Mouse (Mus musculus): Measurements from ENCODE around the gene Trex1. TPM values are rescaled to one million over a fixed set of nuclear protein-coding genes. Genes with fewer than 3 reads are reported as not detected.

The Trex1 gene
- polyA plus RNA-seq, 1 experiment from 2014 or later: 14.5 TPM

Other genes starting within 250 kb of the Trex1 start
- gene Celsr3, start 233.4 kb downstream of the Trex1 start, polyA plus RNA-seq (2015; fragmentation: Nextera tagmentation; extraction: Ambion mirVana): 17.7 and 18.0 TPM in 2 replicates
- gene Slc26a6, start 206.5 kb downstream of the Trex1 start, polyA plus RNA-seq (2015; fragmentation: Nextera tagmentation; extraction: Ambion mirVana): 11.3 and 12.5 TPM in 2 replicates
- 0.46 TPM in 1 of 2 replicates, not detected in the other for gene Tmem89, start 145.1 kb downstream of the Trex1 start, polyA plus RNA-seq (2015; fragmentation: Nextera tagmentation; extraction: Ambion mirVana)
- 366 and 383 TPM in 2 replicates for gene Uqcrc1, start 123.1 kb downstream of the Trex1 start, polyA plus RNA-seq (2015; fragmentation: Nextera tagmentation; extraction: Ambion mirVana)
- gene Col7a1, start 106.1 kb downstream of the Trex1 start, polyA plus RNA-seq (2015; fragmentation: Nextera tagmentation; extraction: Ambion mirVana): 1.7 and 1.8 TPM in 2 replicates
- not detected in 2 replicates for gene Ucn2, start 73.7 kb downstream of the Trex1 start, polyA plus RNA-seq (2015; fragmentation: Nextera tagmentation; extraction: Ambion mirVana)
- 24.4 and 30.6 TPM in 2 replicates for gene Pfkfb4, start 68.0 kb downstream of the Trex1 start, polyA plus RNA-seq (2015; fragmentation: Nextera tagmentation; extraction: Ambion mirVana)
- 43.7 and 44.3 TPM in 2 replicates for gene Shisa5, start 21.2 kb downstream of the Trex1 start, polyA plus RNA-seq (2015; fragmentation: Nextera tagmentation; extraction: Ambion mirVana)
- 31.0 and 31.7 TPM in 2 replicates for gene Atrip, start 14.4 kb upstream of the Trex1 start, polyA plus RNA-seq (2015; fragmentation: Nextera tagmentation; extraction: Ambion mirVana)
- gene Ccdc51, start 22.8 kb upstream of the Trex1 start, polyA plus RNA-seq (2015; fragmentation: Nextera tagmentation; extraction: Ambion mirVana): 12.8 and 14.6 TPM in 2 replicates
- gene Tma7, start 22.9 kb upstream of the Trex1 start, polyA plus RNA-seq (2015; fragmentation: Nextera tagmentation; extraction: Ambion mirVana): 724 and 757 TPM in 2 replicates
- gene Plxnb1, start 35.7 kb upstream of the Trex1 start, polyA plus RNA-seq (2015; fragmentation: Nextera tagmentation; extraction: Ambion mirVana): 28.2 and 33.3 TPM in 2 replicates
- not detected in 2 replicates for gene Fbxw21, start 102.3 kb upstream of the Trex1 start, polyA plus RNA-seq (2015; fragmentation: Nextera tagmentation; extraction: Ambion mirVana)
- not detected in 2 replicates for gene Fbxw13, start 136.2 kb upstream of the Trex1 start, polyA plus RNA-seq (2015; fragmentation: Nextera tagmentation; extraction: Ambion mirVana)
- not detected in 2 replicates for gene Fbxw20, start 175.0 kb upstream of the Trex1 start, polyA plus RNA-seq (2015; fragmentation: Nextera tagmentation; extraction: Ambion mirVana)
- gene Fbxw14, start 227.9 kb upstream of the Trex1 start, polyA plus RNA-seq (2015; fragmentation: Nextera tagmentation; extraction: Ambion mirVana): not detected in 2 replicates

Data from midbrain, embryonic 13.5 days (tissue).